Mouse (Mus musculus) heart, postnatal 0 days (tissue): ENCODE measurements around the gene Fam168b.

Experiments
- CTCF ChIP-seq: IDR thresholded peaks from 2 replicates; pipeline ENCODE4 v1.5.1; 2016; ENCODE audit warnings: antibody characterized with exemption, control low read depth, low read depth
- EP300 ChIP-seq: IDR thresholded peaks from 2 replicates; pipeline ENCODE4 v1.6.1; 2016; ENCODE audit warnings: antibody characterized with exemption, low read depth

DNA sequence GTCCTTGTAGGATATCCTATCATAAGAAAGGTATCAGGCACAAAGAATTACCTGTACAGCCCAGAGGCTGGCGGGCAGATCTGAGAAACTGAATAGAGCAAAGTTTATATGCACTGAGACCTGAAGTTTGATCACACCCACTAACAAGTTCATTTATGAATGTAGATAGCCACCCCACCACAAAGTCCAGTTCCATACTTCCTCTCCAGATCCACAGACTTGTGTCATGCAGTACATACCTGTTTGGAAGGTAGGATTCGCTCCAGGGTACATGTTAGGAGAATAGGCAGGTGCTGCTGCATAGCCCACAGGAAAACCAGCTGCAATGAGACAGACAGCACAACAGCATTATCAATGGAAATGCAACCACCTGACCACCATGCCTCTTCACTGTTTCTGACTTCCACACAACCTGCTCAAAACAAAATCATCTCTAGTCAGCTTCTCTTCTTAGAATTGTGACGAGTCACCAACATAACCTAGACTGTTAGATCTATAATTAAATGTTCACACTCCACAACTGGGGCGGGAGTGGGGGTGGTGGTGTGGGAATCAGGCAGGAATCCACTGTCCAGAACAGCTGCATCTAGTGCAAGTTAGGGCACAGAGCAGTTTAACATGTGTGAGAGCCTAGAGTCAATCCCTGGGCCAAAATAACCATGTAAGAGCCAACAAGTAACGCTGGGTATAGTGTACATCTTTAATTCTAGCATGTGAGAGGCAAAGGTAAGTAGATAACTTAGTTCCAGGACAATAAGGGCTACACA is 14.2 kb downstream of the Fam168b start:
- TF ChIP-seq EP300 (no peak), CTCF (no peak)
